Mouse (Mus musculus) lung, adult 2 months (tissue): ENCODE results near the gene Gmfb. TPM values are rescaled to one million over a fixed set of nuclear protein-coding genes. Genes with fewer than 3 reads are reported as not detected.
A peak's percentile ranks its signal among the peaks of the same experiment; 100 is the strongest.

ENCODE experiments used
- DNase-seq: peaks from one replicate; pipeline ENCODE4 v3.0.0; 2022
- H3K4me1 ChIP-seq: fragments of 200-500 bp; 2 replicates; pipeline ENCODE4 v1.6.1; 2011; ENCODE audit warnings: low read length; ENCODE audit not compliant: control insufficient read depth, insufficient read depth
- H3K4me3 ChIP-seq: fragments of 200-500 bp; replicated peaks from 2 replicates; pipeline ENCODE3; 2011; ENCODE audit warnings: low read depth, mild to moderate bottlenecking, control low read depth, low read length; ENCODE audit errors: extremely low read depth
- CTCF ChIP-seq: fragments of 200-500 bp; IDR thresholded peaks from 2 replicates; pipeline ENCODE4 v1.5.1; 2011; ENCODE audit warnings: mild to moderate bottlenecking, low read length, control low read depth; ENCODE audit not compliant: insufficient read depth
- POLR2A ChIP-seq: fragments of 200-500 bp; IDR thresholded peaks from 2 replicates; pipeline ENCODE4 v1.6.1; 2011; ENCODE audit warnings: low read depth, mild to moderate bottlenecking, control low read depth, low read length, borderline replicate concordance; ENCODE audit errors: extremely low read depth
- WGBS: fragments of 180-500 bp; shearing (Covaris S2); methylation state at CpG from one replicate; pipeline ENCODE4 v1.1.7; 2018; 5-methylcytosine and 5-hydroxymethylcytosine counted together
- polyA plus RNA-seq: library from polyadenylated mRNA; depleted of rRNA; stranded (reverse); fragments of >200 nt; gene quantifications from 2 replicates; pipeline ENCODE4 v1.2.3, GENCODE M21; 2012; rRNA removed

Gene Gmfb
- polyA plus RNA-seq: 10.7 and 20.7 TPM in 2 replicates

- peaks cover 6% of the 10 kb centered on the region; the same call in 1 of the 2 replicates for H3K4me1 ChIP-seq
- peak; percentile 97 for DNase-seq
- whole genome bisulfite sequencing: 1% methylated on average over 65 of the region's 65 CpGs
- TF ChIP-seq CTCF (no peak), POLR2A (peak; percentile 92; the same call in 1 of the 2 replicates)
- peak within 1 kb of the TSS; percentile 86 for H3K4me3 ChIP-seq
These were observed at the start of gene Gmfb for GRCm38 (mm10) chr14:46821873-46822716. Gene Gmfb, minus strand, starts transcription at chr14:46822242.

GRCm38 (mm10) chr14:46862922-46863321 lies 40.9 kb upstream of the Gmfb start:
- WGBS: 85% methylated on average over 5 of the region's 5 CpGs
- TF ChIP-seq POLR2A: no peak
- no peak for TF ChIP-seq CTCF

GRCm38 (mm10) chr14:46853677-46854076 lies 31.6 kb upstream of the Gmfb start:
- DNase-seq: peak; percentile 33
- Histone ChIP-seq H3K4me3 (no peak overlapping the region), H3K4me1 (no peaks in the 10 kb centered on the region)
- 59% methylated on average over 11 of the region's 11 CpGs for WGBS
- no peak for TF ChIP-seq CTCF
- TF ChIP-seq POLR2A: no peak

More at GRCm38 (mm10) chr14:46862922-46863321, 40.9 kb upstream of the Gmfb start:
- no peak overlapping the region for H3K4me3 ChIP-seq
- DNase-seq: no peak
- no peaks in the 10 kb centered on the region for H3K4me1 ChIP-seq

- WGBS: 90% methylated on average over 1 of the region's 1 CpGs
- no peak for TF ChIP-seq POLR2A
- no peak for TF ChIP-seq CTCF
- Histone ChIP-seq H3K4me3 (no peak overlapping the region), H3K4me1 (no peaks in the 10 kb centered on the region)
- DNase-seq: no peak
These were observed 27.7 kb upstream of the Gmfb start for GRCm38 (mm10) chr14:46849769-46850168.

GRCm38 (mm10) chr14:46848736-46849135 lies 26.7 kb upstream of the Gmfb start:
- no peaks in the 10 kb centered on the region for H3K4me1 ChIP-seq
- TF ChIP-seq CTCF (no peak), POLR2A (no peak)
- DNase-seq: no peak
- WGBS: 83% methylated on average over 5 of the region's 5 CpGs
- no peak overlapping the region for H3K4me3 ChIP-seq

GRCm38 (mm10) chr14:46848063-46848590 lies 26.1 kb upstream of the Gmfb start:
- 79% methylated on average over 4 of the region's 4 CpGs for WGBS
- no peak overlapping the region for H3K4me3 ChIP-seq
- DNase-seq: no peak
- TF ChIP-seq CTCF (no peak), POLR2A (no peak)
- H3K4me1 ChIP-seq: no peaks in the 10 kb centered on the region

- no peaks in the 10 kb centered on the region for H3K4me1 ChIP-seq
- no peak overlapping the region for H3K4me3 ChIP-seq
- 90% methylated on average over 11 of the region's 11 CpGs for WGBS
- TF ChIP-seq CTCF (no peak), POLR2A (no peak)
- DNase-seq: no peak
These were observed 23.7 kb upstream of the Gmfb start for GRCm38 (mm10) chr14:46845706-46846105.

GRCm38 (mm10) chr14:46839326-46839725 lies 17.3 kb upstream of the Gmfb start:
- H3K4me1 ChIP-seq: peaks cover 2% of the 10 kb centered on the region; the same call in 1 of the 2 replicates
- WGBS: 30% methylated on average over 4 of the region's 4 CpGs
- TF ChIP-seq POLR2A: no peak
- TF ChIP-seq CTCF: no peak
- no peak for DNase-seq
- no peak overlapping the region for H3K4me3 ChIP-seq

- WGBS: 4% methylated on average over 40 of the region's 40 CpGs
- peak overlapping the region; percentile 69 for H3K4me3 ChIP-seq
- TF ChIP-seq POLR2A: no peak
- no peak for TF ChIP-seq CTCF
- no peak for DNase-seq
- H3K4me1 ChIP-seq: peaks cover 9% of the 10 kb centered on the region
These were observed 10.6 kb upstream of the Gmfb start for GRCm38 (mm10) chr14:46832354-46833272.
